Mouse (Mus musculus): ENCODE measurements around the gene Apol6.

The Apol6 gene

GRCm38 (mm10) chr15:77044597-77045320, at the start of gene Apol6:
Apol6 (plus strand) TSS chr15:77044729.
- DNase-seq (ENCODE audit: low spot score), result no peak

GRCm38 (mm10) chr15:76998048-76998447, 46.5 kb upstream of the Apol6 start:
- no peak for DNase-seq (ENCODE audit: low spot score)

GRCm38 (mm10) chr15:76998878-76999588, 45.5 kb upstream of the Apol6 start:
- DNase-seq (ENCODE audit: low spot score), result no peak

- DNase-seq (ENCODE audit: low spot score), result no peak
Observed at GRCm38 (mm10) chr15:77003173-77003867, 41.2 kb upstream of the Apol6 start.

- DNase-seq (ENCODE audit: low spot score), result peak; percentile 76
Observed at GRCm38 (mm10) chr15:77003868-77004215, 40.7 kb upstream of the Apol6 start.

- DNase-seq (ENCODE audit: low spot score), result no peak
Observed at GRCm38 (mm10) chr15:77008851-77009250, 35.7 kb upstream of the Apol6 start.

- DNase-seq (ENCODE audit: low spot score), result no peak
Observed at GRCm38 (mm10) chr15:77013753-77014241, 30.7 kb upstream of the Apol6 start.

- DNase-seq (ENCODE audit: low spot score), result no peak
Observed at GRCm38 (mm10) chr15:77014431-77014830, 30.1 kb upstream of the Apol6 start.

GRCm38 (mm10) chr15:77014985-77015384, 29.5 kb upstream of the Apol6 start:
- DNase-seq (ENCODE audit: low spot score), result no peak

GRCm38 (mm10) chr15:77016509-77016908, 28.0 kb upstream of the Apol6 start:
- no peak for DNase-seq (ENCODE audit: low spot score)

GRCm38 (mm10) chr15:77017897-77018296, 26.6 kb upstream of the Apol6 start:
- DNase-seq (ENCODE audit: low spot score), result no peak

- no peak for DNase-seq (ENCODE audit: low spot score)
Observed at GRCm38 (mm10) chr15:77018740-77019340, 25.7 kb upstream of the Apol6 start.

GRCm38 (mm10) chr15:77019533-77019932, 25.0 kb upstream of the Apol6 start:
- DNase-seq (ENCODE audit: low spot score), result no peak

- no peak for DNase-seq (ENCODE audit: low spot score)
Observed at GRCm38 (mm10) chr15:77020136-77020535, 24.4 kb upstream of the Apol6 start.

- no peak for DNase-seq (ENCODE audit: low spot score)
Observed at GRCm38 (mm10) chr15:77021056-77021455, 23.5 kb upstream of the Apol6 start.

- no peak for DNase-seq (ENCODE audit: low spot score)
Observed at GRCm38 (mm10) chr15:77021851-77022250, 22.7 kb upstream of the Apol6 start.

- no peak for DNase-seq (ENCODE audit: low spot score)
Observed at GRCm38 (mm10) chr15:77022401-77022957, 22.1 kb upstream of the Apol6 start.

- DNase-seq (ENCODE audit: low spot score), result no peak
Observed at GRCm38 (mm10) chr15:77025884-77026583, 18.5 kb upstream of the Apol6 start.

GRCm38 (mm10) chr15:77027117-77027516, 17.4 kb upstream of the Apol6 start:
- no peak for DNase-seq (ENCODE audit: low spot score)

GRCm38 (mm10) chr15:77027675-77028074, 16.9 kb upstream of the Apol6 start:
- no peak for DNase-seq (ENCODE audit: low spot score)

GRCm38 (mm10) chr15:77029331-77029991, 15.1 kb upstream of the Apol6 start:
- peak; percentile 86 for DNase-seq (ENCODE audit: low spot score)
